Mouse (Mus musculus) stomach, embryonic 16.5 days (tissue): ENCODE measurements around the gene Zfp973. TPM values are rescaled to one million over a fixed set of nuclear protein-coding genes. Genes with fewer than 3 reads are reported as not detected.
"Not testable (repeated sequence)": the region's sequence is repeated elsewhere in the genome, so short reads cannot be mapped to it uniquely, and the experiment has no call there.

ENCODE experiments used
- ATAC-seq: fragments of 200-750 bp; cut with Nextera tagmentation; 2 replicates; pipeline ENCODE4 v1.8.0; 2017; ENCODE audit warnings: moderate number of reproducible peaks, moderate TSS enrichment; ENCODE audit not compliant: insufficient read depth, low FRiP score
- H3K27ac ChIP-seq: fragments of 300-500 bp; sonication (generic); 2 replicates; pipeline ENCODE4 v1.5.1; 2014; ENCODE audit warnings: low read length
- H3K27me3 ChIP-seq: fragments of 300-500 bp; sonication (generic); 2 replicates; pipeline ENCODE4 v1.6.1; 2014; ENCODE audit warnings: low read length, control low read depth, mixed read lengths; ENCODE audit not compliant: control insufficient read depth, insufficient read depth
- H3K36me3 ChIP-seq: fragments of 300-500 bp; sonication (generic); 2 replicates; pipeline ENCODE4 v1.6.1; 2014; ENCODE audit warnings: low read length; ENCODE audit not compliant: control insufficient read depth, insufficient read depth
- H3K4me1 ChIP-seq: fragments of 300-500 bp; sonication (generic); 2 replicates; pipeline ENCODE4 v1.6.1; 2014; ENCODE audit warnings: low read length, control low read depth, mixed read lengths; ENCODE audit not compliant: control insufficient read depth, insufficient read depth
- H3K4me2 ChIP-seq: fragments of 300-500 bp; sonication (generic); 2 replicates; pipeline ENCODE4 v1.6.1; 2014; ENCODE audit warnings: low read depth, low read length, mixed read lengths
- H3K4me3 ChIP-seq: fragments of 300-500 bp; sonication (generic); replicated peaks from 2 replicates; pipeline ENCODE4 v1.5.1; 2014; ENCODE audit warnings: mild to moderate bottlenecking, low read length
- H3K9ac ChIP-seq: fragments of 300-500 bp; sonication (generic); 2 replicates; pipeline ENCODE4 v1.6.1; 2014; ENCODE audit warnings: low read length
- H3K9me3 ChIP-seq: fragments of 300-500 bp; sonication (generic); replicated peaks from 2 replicates; pipeline ENCODE4 v1.6.1; 2016; ENCODE audit warnings: low read length, control low read depth; ENCODE audit not compliant: control insufficient read depth
- WGBS: fragments of 180-500 bp; shearing (Covaris S2); extraction: QIAGEN DNeasy Blood & Tissue Kit; methylation state at CpG from one replicate; pipeline ENCODE4 v1.1.7; 2014; 5-methylcytosine and 5-hydroxymethylcytosine counted together
- polyA plus RNA-seq: library from polyadenylated mRNA; unstranded; fragments of >200 nt; fragmentation: Nextera tagmentation; extraction: Ambion mirVana; gene quantifications from 2 replicates; pipeline ENCODE4 v1.2.1, GENCODE M21; 2015

Zfp973 gene
- polyA plus RNA-seq: 9.5 and 9.6 TPM in 2 replicates

DNA sequence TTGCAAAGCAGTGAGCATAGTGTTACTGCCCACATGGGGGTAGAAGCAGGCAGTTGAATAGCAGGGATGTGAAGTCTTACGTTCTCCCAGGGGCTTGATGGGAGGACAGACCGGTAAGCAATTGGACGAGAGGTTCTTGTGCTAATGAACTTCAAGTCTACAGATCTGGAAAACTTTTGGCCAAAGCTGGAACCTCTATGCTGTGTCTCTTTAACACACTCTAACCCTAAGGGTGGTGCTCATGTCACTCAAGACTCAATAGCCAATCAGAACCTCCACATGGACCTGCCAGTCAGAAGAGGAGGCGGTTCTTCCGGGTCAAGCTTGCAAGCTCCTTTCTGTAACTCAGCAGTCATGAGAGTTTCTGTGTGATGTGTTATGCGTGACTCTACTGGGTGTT, at the start of gene Zfp973:
Gene Zfp973, plus strand, starts transcription at position 301 of the 400 bp plus-strand sequence.
- H3K27me3 ChIP-seq, H3K9ac ChIP-seq, ATAC-seq, H3K36me3 ChIP-seq, H3K4me1 ChIP-seq, H3K9me3 ChIP-seq, H3K4me3 ChIP-seq, H3K4me2 ChIP-seq, H3K27ac ChIP-seq: not testable (repeated sequence)
- no CpG with 5 or more reads among the region's 6 CpGs for WGBS

DNA sequence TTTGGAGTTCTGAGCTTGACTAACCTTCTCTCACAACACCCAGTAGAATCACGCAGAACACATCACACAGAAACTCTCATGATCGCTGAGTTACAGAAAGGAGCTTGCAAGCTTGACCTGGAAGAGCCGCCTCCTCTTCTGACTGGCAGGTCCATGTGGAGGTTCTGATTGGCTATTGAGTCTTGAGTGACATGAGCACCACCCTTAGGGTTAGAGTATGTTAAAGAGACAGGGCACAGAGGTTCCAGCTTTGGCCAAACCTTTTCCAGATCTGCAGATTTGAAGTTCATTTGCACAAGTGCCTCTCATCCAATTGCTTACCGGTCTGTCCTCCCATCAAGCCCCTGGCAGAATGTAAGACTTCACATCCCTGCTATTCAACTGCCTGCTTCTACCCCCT, 34.1 kb upstream of the Zfp973 start, which contains the start of gene Gm14308:
Gene Gm14308, minus strand, starts transcription at position 101 of the 400 bp plus-strand sequence.
- H3K27ac ChIP-seq, ATAC-seq, H3K4me3 ChIP-seq, H3K4me2 ChIP-seq, H3K36me3 ChIP-seq, H3K9me3 ChIP-seq, H3K4me1 ChIP-seq, H3K9ac ChIP-seq, H3K27me3 ChIP-seq: not testable (repeated sequence)
- WGBS: no CpG with 5 or more reads among the region's 4 CpGs

DNA sequence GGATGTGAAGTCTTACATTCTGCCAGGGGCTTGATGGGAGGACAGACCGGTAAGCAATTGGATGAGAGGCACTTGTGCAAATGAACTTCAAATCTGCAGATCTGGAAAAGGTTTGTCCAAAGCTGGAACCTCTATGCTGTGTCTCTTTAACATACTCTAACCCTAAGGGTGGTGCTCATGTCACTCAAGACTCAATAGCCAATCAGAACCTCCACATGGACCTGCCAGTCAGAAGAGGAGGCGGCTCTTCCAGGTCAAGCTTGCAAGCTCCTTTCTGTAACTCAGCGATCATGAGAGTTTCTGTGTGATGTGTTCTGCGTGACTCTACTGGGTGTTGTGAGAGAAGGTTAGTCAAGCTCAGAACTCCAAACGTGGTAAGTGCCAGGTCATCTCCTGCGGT, 37.7 kb downstream of the Zfp973 start, which contains the start of gene Gm14305:
Gene Gm14305, plus strand, starts transcription at position 278 of the 400 bp plus-strand sequence.
- ATAC-seq: not testable (repeated sequence)
- H3K9ac ChIP-seq: peak within 1 kb of the TSS; percentile 35; the same call in 1 of the 2 replicates

More for the DNA sequence above, 37.7 kb downstream of the Zfp973 start, which contains the start of gene Gm14305:
- H3K27ac ChIP-seq, H3K9me3 ChIP-seq, H3K36me3 ChIP-seq, H3K27me3 ChIP-seq, H3K4me1 ChIP-seq: not testable (repeated sequence)
- Histone ChIP-seq H3K4me3 (peak within 1 kb of the TSS; percentile 48), H3K4me2 (peak within 1 kb of the TSS; percentile 21)
- 3% methylated on average over 3 of the region's 6 CpGs for WGBS

Other genes starting within 250 kb of the Zfp973 start
- 14.9 and 17.2 TPM in 2 replicates for gene Gm14435, start 246.9 kb upstream of the Zfp973 start, polyA plus RNA-seq
- gene Gm14434, start 183.7 kb upstream of the Zfp973 start, polyA plus RNA-seq: 1.8 and 1.9 TPM in 2 replicates
- not detected in 2 replicates for gene Zfp967, start 149.5 kb upstream of the Zfp973 start, polyA plus RNA-seq
- 10.1 and 21.2 TPM in 2 replicates for gene Gm14308, start 34.2 kb upstream of the Zfp973 start, polyA plus RNA-seq
- 22.0 and 24.1 TPM in 2 replicates for gene Gm14305, start 37.8 kb downstream of the Zfp973 start, polyA plus RNA-seq
- gene Gm14295, start 128.1 kb downstream of the Zfp973 start, polyA plus RNA-seq: 13.1 and 17.1 TPM in 2 replicates
- not detected in 2 replicates for gene Gm14408, start 160.6 kb downstream of the Zfp973 start, polyA plus RNA-seq